Mouse (Mus musculus) left cerebral cortex, adult 18-20 months (tissue): ENCODE results near the gene Zdhhc3. TPM values are rescaled to one million over a fixed set of nuclear protein-coding genes. Genes with fewer than 3 reads are reported as not detected.
A peak's percentile ranks its signal among the peaks of the same experiment; 100 is the strongest.

ENCODE experiments used
- DNase-seq, 2 experiments: peaks; one replicate each; pipeline ENCODE4 v3.0.0; 2021 to 2022; ENCODE audit warnings: low spot score in 2 of 2, mixed read lengths in 1 of 2
- long read RNA-seq, 2 experiments: library from polyadenylated mRNA; stranded (forward); transcript quantifications; one replicate each; pipeline ENCODE4 v2.0.0; 2021
- total RNA-seq, 2 experiments: library from RNA; stranded (reverse); gene quantifications; 2 replicates each; pipeline ENCODE4 v1.2.3; 2021

Zdhhc3 gene
- total RNA-seq: 10 to 100 TPM; 65.5 to 66.3 TPM
- long read RNA-seq, experiment 1, full-length matches to known transcripts: 51 of 74 reads
- long read RNA-seq, experiment 1, partial matches to known transcripts: 1 of 74 reads
- long read RNA-seq, experiment 1, other reads (novel, unspliced or antisense): 22 of 74 reads
- long read RNA-seq, experiment 2, full-length matches to known transcripts: 47 of 59 reads
- long read RNA-seq, experiment 2, partial matches to known transcripts: 4 of 59 reads
- long read RNA-seq, experiment 2, other reads (novel, unspliced or antisense): 8 of 59 reads

DNA sequence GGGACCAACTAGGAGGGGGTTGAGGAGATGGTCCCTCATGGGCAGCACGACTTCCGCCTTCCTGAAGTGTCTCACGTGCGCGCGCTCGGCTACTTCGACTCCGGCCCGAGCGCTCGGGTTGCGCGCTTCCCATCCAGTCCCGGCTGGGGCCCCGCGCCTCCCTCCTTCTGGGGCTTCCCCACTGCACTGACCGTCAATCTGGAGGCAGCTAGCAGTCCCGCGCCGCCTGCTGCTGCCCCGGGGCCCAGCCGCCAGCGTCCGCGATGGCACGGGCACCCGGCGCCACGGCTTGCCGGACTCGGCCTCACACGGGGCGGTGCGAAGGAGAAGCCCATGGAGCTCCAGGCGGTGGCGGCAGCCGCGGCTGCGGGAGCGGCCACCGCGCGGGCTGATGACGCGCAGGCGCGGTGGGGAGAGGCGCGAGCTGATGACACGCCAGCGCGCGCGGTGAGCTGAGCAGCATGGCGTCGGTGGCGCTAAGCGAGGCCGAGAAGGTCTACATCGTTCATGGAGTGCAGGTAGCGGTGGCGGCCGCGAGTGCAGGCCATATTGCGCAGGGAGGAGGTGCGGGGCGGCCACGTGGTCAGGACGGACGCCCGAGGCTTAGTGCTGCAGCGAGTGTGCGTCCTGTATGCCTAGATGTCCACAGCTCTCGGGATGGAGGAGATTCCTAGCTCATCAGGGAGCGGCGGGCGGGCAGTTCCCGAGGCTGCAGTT is at the start of gene Zdhhc3, which contains the start of gene Exosc7:
TSS of gene Zdhhc3 (minus strand) at position 401 of the 717 bp plus-strand sequence.
TSS of gene Exosc7 (plus strand) at position 411 of the 717 bp plus-strand sequence.
- DNase-seq: peak; percentile 82 to 90

DNA sequence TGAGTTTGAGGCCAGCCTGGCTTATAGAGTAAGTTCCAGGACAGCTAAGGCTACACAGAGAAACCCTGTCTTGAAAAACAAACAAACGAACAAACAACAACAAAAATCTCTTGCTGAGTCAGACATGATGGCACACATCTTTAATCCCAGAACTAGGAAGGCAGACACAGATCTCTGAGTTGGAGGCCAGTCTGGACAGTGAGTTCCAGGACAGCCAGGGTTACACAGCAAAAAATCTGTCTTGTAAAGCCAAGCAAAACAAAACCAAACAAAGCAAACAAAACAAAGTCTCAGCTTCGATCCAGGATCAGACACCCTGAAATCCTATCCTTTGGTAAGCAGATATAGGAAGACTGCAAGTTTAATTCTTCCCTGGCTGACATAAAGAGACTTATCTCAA is 48.8 kb upstream of the Zdhhc3 start:
- DNase-seq: no peak

DNA sequence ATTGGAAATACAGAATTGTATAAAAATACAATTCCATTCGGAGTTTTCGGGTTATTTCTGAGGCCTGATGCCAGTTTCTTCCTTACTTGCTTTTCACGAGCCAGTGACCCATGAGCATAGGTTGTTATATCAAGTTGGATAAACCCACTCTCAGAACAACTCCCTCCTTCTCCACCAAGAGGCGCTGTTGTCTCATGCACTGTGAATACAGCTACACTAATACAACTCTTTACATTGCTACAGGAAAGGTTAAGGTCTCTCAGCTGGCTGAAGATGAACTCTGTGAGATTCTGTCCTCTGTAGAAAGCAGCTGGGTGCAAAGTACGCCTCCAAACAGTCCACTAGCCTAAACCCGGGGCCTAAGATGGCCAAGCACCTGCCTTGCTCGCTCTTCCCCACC is 46.3 kb upstream of the Zdhhc3 start:
- DNase-seq: peak; percentile 78 to 83

GRCm38 (mm10) chr9:123158125-123158836 is 45.3 kb upstream of the Zdhhc3 start:
- peak; percentile 42 to 60 for DNase-seq

DNA sequence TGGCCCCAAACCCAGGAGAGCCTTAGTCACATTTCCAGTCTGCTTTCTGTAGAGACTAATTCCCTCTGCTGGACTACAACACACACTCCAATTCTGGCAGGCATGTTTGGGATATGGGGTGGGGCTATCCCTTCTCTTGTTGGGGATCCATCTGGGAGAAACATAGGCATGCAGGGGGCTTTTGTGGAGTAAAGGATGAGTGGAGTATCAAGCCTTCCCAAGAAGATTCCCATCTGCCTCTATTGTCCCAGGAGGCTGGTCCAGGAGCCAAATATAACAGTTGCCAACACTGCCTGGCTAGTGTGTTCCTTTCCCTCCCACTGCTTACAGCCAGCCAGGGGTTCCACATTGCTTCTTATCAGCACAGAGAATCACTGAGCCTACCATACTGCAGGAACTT is 44.7 kb upstream of the Zdhhc3 start:
- DNase-seq: no peak

- peak in 1 of 2 experiments; percentile 10 for DNase-seq
Observed at GRCm38 (mm10) chr9:123156910-123157361, 43.9 kb upstream of the Zdhhc3 start.

DNA sequence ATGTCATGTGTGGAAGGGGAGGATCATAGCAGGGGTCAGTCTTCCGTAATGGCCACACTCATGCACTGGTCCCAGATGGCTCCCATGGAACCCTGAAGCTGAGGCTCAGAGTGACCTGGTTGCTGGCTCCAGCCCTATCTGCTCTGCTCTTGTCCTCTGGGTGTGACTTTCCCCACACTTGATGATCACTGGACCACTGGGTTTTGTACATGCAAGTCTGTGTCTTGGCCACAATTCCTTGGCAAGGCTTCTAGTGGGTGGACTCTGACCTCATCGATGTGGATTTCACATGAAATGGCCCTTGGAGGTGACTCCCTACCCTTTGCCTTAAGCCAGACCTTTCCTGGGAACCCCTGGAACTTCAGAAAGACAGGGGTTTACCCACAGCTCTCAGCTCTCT is 40.1 kb upstream of the Zdhhc3 start:
- no peak for DNase-seq

- DNase-seq: no peak
Observed at GRCm38 (mm10) chr9:123152026-123152425, 39.0 kb upstream of the Zdhhc3 start.

GRCm38 (mm10) chr9:123151561-123151960 is 38.6 kb upstream of the Zdhhc3 start:
- no peak for DNase-seq

DNA sequence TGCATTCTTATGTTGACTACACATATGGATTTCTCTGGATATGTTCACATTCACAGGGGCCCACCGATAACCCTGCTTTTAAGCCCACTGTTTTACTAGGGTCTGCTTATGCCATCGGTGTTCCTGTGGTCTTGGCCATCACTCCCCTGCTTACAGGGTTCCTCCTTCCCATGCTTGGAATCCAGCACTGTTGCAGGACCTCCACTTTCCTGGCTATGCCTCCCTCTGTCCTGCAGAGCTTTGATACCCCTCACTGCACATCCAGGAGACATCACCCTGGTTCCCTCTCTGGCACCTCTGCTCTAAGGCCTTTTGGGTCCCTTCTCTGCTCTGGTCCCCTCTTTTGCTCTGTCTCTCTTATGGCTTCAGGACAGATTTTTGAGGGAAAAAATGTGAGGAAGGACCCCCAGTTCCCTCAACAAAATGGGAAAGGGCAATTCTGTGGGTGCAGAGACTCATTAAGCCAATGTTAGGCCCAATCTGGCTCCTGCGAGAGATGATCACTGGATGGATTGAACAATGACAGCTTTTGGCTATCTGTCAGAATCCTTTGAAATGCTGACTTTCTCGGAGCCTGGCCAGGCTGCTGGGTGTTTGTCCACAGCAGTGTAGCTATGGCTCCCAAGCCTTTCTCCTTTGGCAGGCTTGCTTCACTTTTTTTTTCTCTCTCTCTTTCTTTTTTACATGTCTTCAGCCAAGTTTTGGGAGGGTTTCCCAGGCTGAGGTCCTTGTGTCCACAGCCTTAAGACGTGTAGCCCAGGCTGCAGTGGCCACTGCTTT is 37.4 kb upstream of the Zdhhc3 start, which contains the start of gene Clec3b:
TSS of gene Clec3b (plus strand) at position 706 of the 780 bp plus-strand sequence.
- no peak for DNase-seq

- DNase-seq: no peak
Observed at GRCm38 (mm10) chr9:123148430-123148829, 35.4 kb upstream of the Zdhhc3 start.

DNA sequence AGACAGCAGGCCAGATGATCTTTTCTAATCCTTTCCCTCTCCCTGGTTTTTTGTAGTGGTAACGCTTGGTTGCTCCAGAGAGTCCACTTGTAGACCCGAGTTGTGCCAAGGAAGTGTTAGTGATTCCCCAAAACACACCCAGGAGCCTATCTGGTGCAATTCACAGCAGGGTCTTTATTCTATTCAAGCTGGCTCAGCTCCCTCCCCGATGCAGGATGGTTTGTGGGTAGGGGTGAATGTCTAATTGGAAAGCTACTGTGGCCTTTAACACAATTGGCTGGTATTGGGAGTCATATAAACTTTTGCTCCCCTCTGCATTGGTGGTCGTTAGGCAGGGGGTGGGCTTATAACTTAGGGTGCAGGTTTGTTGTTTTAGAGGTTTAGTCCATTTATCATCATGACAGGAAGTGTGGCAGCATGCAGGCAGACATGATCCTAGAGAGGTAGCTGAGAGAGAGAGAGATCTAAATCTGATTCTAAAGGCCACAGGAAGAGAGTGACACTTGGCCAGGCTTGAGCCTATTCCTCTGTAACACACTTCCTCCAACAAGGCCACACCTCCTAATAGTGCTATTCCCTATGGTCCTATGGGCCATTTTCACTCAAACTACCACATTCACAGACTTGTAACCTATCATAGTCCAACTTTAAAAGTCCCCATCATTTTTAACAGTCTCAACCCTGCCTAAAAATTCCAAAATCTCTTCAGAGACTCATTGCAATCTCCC is 27.0 kb upstream of the Zdhhc3 start:
- no peak for DNase-seq

GRCm38 (mm10) chr9:123138891-123139474 is 26.0 kb upstream of the Zdhhc3 start:
- no peak for DNase-seq

- peak in 1 of 2 experiments; percentile 7 for DNase-seq
Observed at GRCm38 (mm10) chr9:123136953-123137682, 24.1 kb upstream of the Zdhhc3 start.

DNA sequence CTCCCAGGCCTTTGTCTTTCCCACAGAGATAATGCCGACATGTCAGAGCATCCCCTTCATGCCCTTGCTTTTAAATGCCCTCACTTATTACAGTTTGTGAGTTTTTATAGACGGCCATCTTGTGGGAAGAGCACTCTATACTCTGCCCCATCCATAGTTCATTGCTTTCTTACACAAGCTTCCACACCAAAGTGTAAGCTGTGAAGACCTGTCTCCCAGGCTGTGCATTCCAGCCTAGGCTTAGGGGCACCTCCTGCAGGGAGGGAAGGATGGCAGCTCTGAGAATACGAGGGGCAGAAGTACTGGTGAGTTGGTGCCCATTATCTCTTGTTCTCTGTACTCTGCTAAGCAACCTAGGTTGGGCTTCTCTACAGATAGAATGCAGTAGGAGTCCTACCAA is 20.0 kb upstream of the Zdhhc3 start:
- DNase-seq: no peak

- no peak for DNase-seq
Observed at GRCm38 (mm10) chr9:123127663-123128062, 14.7 kb upstream of the Zdhhc3 start.

- DNase-seq: no peak
Observed at GRCm38 (mm10) chr9:123124413-123124981, 11.5 kb upstream of the Zdhhc3 start.

DNA sequence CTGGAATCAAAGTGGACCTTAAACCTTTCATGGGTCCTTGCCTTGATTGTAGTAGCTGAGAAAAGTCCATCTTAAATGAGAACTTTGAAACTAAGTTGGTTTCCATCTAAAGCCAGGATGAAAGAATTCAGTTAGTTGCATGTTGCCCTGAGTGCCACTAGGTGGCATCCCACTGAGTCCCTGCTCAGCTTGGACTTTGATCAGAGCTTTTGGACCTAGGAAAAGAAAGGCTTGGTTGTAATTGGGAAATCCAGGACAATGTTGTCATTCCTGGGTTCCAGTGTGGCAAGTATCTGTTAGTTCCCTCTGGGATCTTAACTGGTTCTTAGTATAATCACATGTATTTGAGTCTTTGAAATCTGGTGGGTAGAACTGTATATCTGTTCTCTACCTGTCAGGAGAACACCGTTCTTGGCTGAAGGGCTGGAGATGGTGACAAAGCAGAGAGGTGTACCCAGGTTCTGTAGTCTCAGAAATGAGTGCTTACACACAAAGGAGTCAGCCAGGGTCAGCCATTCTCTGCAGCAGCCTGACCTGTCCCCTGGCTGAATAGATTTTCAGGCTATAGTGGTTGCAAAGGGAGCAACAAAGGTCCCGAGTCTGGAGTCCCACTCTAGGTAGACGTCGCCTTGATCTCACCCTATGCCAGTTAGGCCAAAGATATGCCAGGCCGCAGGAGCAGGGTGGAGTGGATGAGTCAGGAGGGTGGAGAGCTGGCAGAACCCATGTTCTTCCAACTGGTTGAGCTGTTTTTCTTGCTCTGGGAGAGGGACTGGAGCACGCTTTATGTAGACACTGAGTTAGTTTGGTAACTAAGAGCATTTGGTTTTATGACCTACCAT is 10.8 kb upstream of the Zdhhc3 start:
- DNase-seq: no peak
